Mouse (Mus musculus): ENCODE results near the gene Car3. TPM values are rescaled to one million over a fixed set of nuclear protein-coding genes. Genes with fewer than 3 reads are reported as not detected.
A peak's percentile ranks its signal among the peaks of the same experiment; 100 is the strongest.
"Not testable (repeated sequence)": the region's sequence is repeated elsewhere in the genome, so short reads cannot be mapped to it uniquely, and the experiment has no call there.

Car3 gene
- total RNA-seq (2014; rRNA removed; ENCODE audit: low replicate concordance) = 13.2 and 14.5 TPM in 2 replicates
- polyA plus RNA-seq (2015; fragmentation: Nextera tagmentation; extraction: Ambion mirVana) = 2.7 and 10.8 TPM in 2 replicates

- Histone ChIP-seq H3K27me3 (ENCODE audit: control insufficient read depth, insufficient read depth, low read length) (no peaks in the 10 kb centered on the region), H3K4me1 (ENCODE audit: control insufficient read depth, insufficient read depth) (peaks cover 5% of the 10 kb centered on the region; the same call in 1 of the 2 replicates), H3K27ac (ENCODE audit: low read depth) (no peak within 1 kb of the TSS), H3K4me3 (ENCODE audit: low read depth, low read length) (peak within 1 kb of the TSS; percentile 27), H3K36me3 (replicated peaks; ENCODE audit: control insufficient read depth, insufficient read depth, low read length) (no peaks in the 10 kb centered on the region), H3K4me2 (ENCODE audit: low read depth, low read length) (peak within 1 kb of the TSS; percentile 59), H3K9me3 (replicated peaks; ENCODE audit: control insufficient read depth, low read length) (no peaks in the 10 kb centered on the region), H3K9ac (replicated peaks; ENCODE audit: low read depth, low read length) (no peak within 1 kb of the TSS)
- DNase-seq (ENCODE audit: low spot score) (peak; percentile 22), ATAC-seq (ENCODE audit: insufficient read depth, low read depth) (no peak; the same call in 1 of the 2 replicates)
- TF ChIP-seq EP300 (IDR thresholded peaks at IDR 0.05; ENCODE audit: low read depth) (no peak), CTCF (IDR thresholded peaks at IDR 0.05; ENCODE audit: low read depth) (no peak)
- WGBS = 3% methylated on average over 18 of the region's 18 CpGs
Measured at GRCm38 (mm10) chr3:14863022-14863711, at the start of gene Car3. Car3 (plus strand) TSS chr3:14863512.

GRCm38 (mm10) chr3:14815396-14815795, 47.9 kb upstream of the Car3 start:
- H3K9me3 ChIP-seq (replicated peaks; ENCODE audit: control insufficient read depth, low read length); H3K9ac ChIP-seq (replicated peaks; ENCODE audit: low read depth, low read length); H3K27me3 ChIP-seq (ENCODE audit: control insufficient read depth, insufficient read depth, low read length); H3K4me1 ChIP-seq (ENCODE audit: control insufficient read depth, insufficient read depth); H3K4me2 ChIP-seq (ENCODE audit: low read depth, low read length); H3K4me3 ChIP-seq (ENCODE audit: low read depth, low read length); ATAC-seq (ENCODE audit: insufficient read depth, low read depth); H3K27ac ChIP-seq (ENCODE audit: low read depth); H3K36me3 ChIP-seq (replicated peaks; ENCODE audit: control insufficient read depth, insufficient read depth, low read length); DNase-seq (ENCODE audit: low spot score): not testable (repeated sequence)
- WGBS = 18% methylated on average over 1 of the region's 1 CpGs

GRCm38 (mm10) chr3:14819844-14820504, 43.3 kb upstream of the Car3 start:
- no peak overlapping the region for H3K4me3 ChIP-seq (ENCODE audit: low read depth, low read length)

GRCm38 (mm10) chr3:14828896-14829295, 34.4 kb upstream of the Car3 start:
- H3K4me3 ChIP-seq (ENCODE audit: low read depth, low read length) = no peak overlapping the region
- DNase-seq (ENCODE audit: low spot score) (no peak), ATAC-seq (ENCODE audit: insufficient read depth, low read depth) (no peak)
- no peak overlapping the region for H3K9ac ChIP-seq (replicated peaks; ENCODE audit: low read depth, low read length)
- no peaks in the 10 kb centered on the region for H3K36me3 ChIP-seq (replicated peaks; ENCODE audit: control insufficient read depth, insufficient read depth, low read length)
- H3K4me1 ChIP-seq (ENCODE audit: control insufficient read depth, insufficient read depth) = no peaks in the 10 kb centered on the region
- no peak overlapping the region for H3K4me2 ChIP-seq (ENCODE audit: low read depth, low read length)
- H3K9me3 ChIP-seq (replicated peaks; ENCODE audit: control insufficient read depth, low read length) = no peaks in the 10 kb centered on the region
- TF ChIP-seq CTCF (IDR thresholded peaks at IDR 0.05; ENCODE audit: low read depth) (no peak), EP300 (IDR thresholded peaks at IDR 0.05; ENCODE audit: low read depth) (no peak)
- H3K27me3 ChIP-seq (ENCODE audit: control insufficient read depth, insufficient read depth, low read length) = no peaks in the 10 kb centered on the region
- no peak overlapping the region for H3K27ac ChIP-seq (ENCODE audit: low read depth)

More at GRCm38 (mm10) chr3:14819844-14820504, 43.3 kb upstream of the Car3 start:
- TF ChIP-seq CTCF (IDR thresholded peaks at IDR 0.05; ENCODE audit: low read depth) (no peak), EP300 (IDR thresholded peaks at IDR 0.05; ENCODE audit: low read depth) (no peak)
- Histone ChIP-seq H3K4me2 (ENCODE audit: low read depth, low read length) (no peak overlapping the region), H3K4me1 (ENCODE audit: control insufficient read depth, insufficient read depth) (no peaks in the 10 kb centered on the region), H3K27ac (ENCODE audit: low read depth) (no peak overlapping the region), H3K9me3 (replicated peaks; ENCODE audit: control insufficient read depth, low read length) (no peaks in the 10 kb centered on the region), H3K9ac (replicated peaks; ENCODE audit: low read depth, low read length) (no peak overlapping the region), H3K27me3 (ENCODE audit: control insufficient read depth, insufficient read depth, low read length) (no peaks in the 10 kb centered on the region), H3K36me3 (replicated peaks; ENCODE audit: control insufficient read depth, insufficient read depth, low read length) (no peaks in the 10 kb centered on the region)
- ATAC-seq (ENCODE audit: insufficient read depth, low read depth) = no peak
- WGBS = 75% methylated on average over 1 of the region's 1 CpGs
- no peak for DNase-seq (ENCODE audit: low spot score)

GRCm38 (mm10) chr3:14831219-14831835, 32.0 kb upstream of the Car3 start:
- H3K36me3 ChIP-seq (replicated peaks; ENCODE audit: control insufficient read depth, insufficient read depth, low read length) = no peaks in the 10 kb centered on the region
- WGBS = 63% methylated on average over 5 of the region's 5 CpGs
- H3K9me3 ChIP-seq (replicated peaks; ENCODE audit: control insufficient read depth, low read length) = no peaks in the 10 kb centered on the region
- no peak overlapping the region for H3K4me3 ChIP-seq (ENCODE audit: low read depth, low read length)
- TF ChIP-seq CTCF (IDR thresholded peaks at IDR 0.05; ENCODE audit: low read depth) = no peak
- TF ChIP-seq EP300 (IDR thresholded peaks at IDR 0.05; ENCODE audit: low read depth) = no peak
- no peak for ATAC-seq (ENCODE audit: insufficient read depth, low read depth)
- H3K4me1 ChIP-seq (ENCODE audit: control insufficient read depth, insufficient read depth) = no peaks in the 10 kb centered on the region
- H3K4me2 ChIP-seq (ENCODE audit: low read depth, low read length) = no peak overlapping the region
- H3K27me3 ChIP-seq (ENCODE audit: control insufficient read depth, insufficient read depth, low read length) = no peaks in the 10 kb centered on the region
- DNase-seq (ENCODE audit: low spot score) = no peak
- H3K9ac ChIP-seq (replicated peaks; ENCODE audit: low read depth, low read length) = no peak overlapping the region
- no peak overlapping the region for H3K27ac ChIP-seq (ENCODE audit: low read depth)

Measured in heart, postnatal 0 days (tissue).